Mouse (Mus musculus) brown adipose tissue, adult 24 weeks (tissue): ENCODE measurements around the gene Sema4b. TPM values are rescaled to one million over a fixed set of nuclear protein-coding genes. Genes with fewer than 3 reads are reported as not detected.
A peak's percentile ranks its signal among the peaks of the same experiment; 100 is the strongest.

Source experiments
- H3K27ac ChIP-seq: fragments of 200-500 bp; replicated peaks from 2 replicates; pipeline ENCODE4 v1.5.1; 2012; ENCODE audit warnings: low read depth, mild to moderate bottlenecking, low read length
- H3K4me1 ChIP-seq: fragments of 200-500 bp; 2 replicates; pipeline ENCODE4 v1.6.1; 2012; ENCODE audit warnings: low read length, mixed read lengths; ENCODE audit not compliant: control insufficient read depth, insufficient read depth, insufficient read length
- H3K4me3 ChIP-seq: fragments of 200-500 bp; 2 replicates; pipeline ENCODE4 v1.5.1; 2012; ENCODE audit warnings: low read depth, mild to moderate bottlenecking, low read length, moderate library complexity; ENCODE audit not compliant: insufficient read depth
- polyA plus RNA-seq: library from polyadenylated mRNA; stranded (reverse); fragments of >200 nt; gene quantifications from 2 replicates; pipeline ENCODE4 v1.2.4, GENCODE M21; 2012; ENCODE audit not compliant: missing spikeins, insufficient read depth, insufficient read length

Sema4b gene
- polyA plus RNA-seq, 1 experiment = 15.1 TPM

DNA sequence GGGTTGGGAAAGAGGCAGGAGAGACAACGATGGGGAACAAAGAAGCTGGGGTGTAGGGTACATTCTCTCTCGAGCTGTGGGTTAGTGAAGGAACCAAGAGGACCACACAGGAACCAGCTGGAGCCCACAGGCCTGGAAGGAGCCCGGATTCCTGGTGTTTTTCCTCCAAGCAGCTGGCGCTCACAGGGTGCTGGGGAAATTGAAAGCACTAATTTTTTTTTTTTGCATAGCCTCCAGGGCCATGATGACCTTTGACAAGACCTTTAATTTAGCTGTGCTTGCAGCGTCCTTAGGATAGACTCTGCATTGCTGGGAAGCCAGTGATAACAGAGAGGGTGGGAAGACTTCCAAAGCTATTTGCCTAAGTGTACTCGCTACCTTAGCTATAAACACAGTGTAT lies 1.7 kb upstream of the Sema4b start:
- Histone ChIP-seq H3K4me3 (no peak overlapping the region), H3K4me1 (peaks cover 8% of the 10 kb centered on the region), H3K27ac (peak overlapping the region; percentile 42; the same call in 1 of the 2 replicates)

DNA sequence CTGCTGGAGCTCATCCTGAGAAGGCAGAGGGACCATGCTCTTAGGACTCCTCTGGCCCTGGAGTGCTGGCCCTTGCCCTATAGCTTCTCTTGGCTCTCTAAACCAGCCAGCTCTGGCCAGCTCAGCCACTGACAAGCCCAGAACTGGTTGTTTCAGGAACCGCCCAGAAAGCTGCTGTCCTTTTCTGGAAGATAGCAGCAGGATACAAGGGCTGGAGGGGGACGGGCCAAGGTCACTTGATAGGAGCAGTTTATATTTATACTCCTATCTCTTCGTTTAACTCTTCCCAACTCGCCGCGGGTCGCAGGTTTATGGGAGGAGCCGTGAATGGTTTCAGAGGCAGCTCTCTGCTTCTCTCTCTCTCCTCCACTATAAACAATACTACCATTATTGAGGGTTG lies 620 bp upstream of the Sema4b start:
- H3K4me3 ChIP-seq = peak overlapping the region; percentile 75
- H3K4me1 ChIP-seq = peaks cover 8% of the 10 kb centered on the region
- H3K27ac ChIP-seq = peak overlapping the region; percentile 83

DNA sequence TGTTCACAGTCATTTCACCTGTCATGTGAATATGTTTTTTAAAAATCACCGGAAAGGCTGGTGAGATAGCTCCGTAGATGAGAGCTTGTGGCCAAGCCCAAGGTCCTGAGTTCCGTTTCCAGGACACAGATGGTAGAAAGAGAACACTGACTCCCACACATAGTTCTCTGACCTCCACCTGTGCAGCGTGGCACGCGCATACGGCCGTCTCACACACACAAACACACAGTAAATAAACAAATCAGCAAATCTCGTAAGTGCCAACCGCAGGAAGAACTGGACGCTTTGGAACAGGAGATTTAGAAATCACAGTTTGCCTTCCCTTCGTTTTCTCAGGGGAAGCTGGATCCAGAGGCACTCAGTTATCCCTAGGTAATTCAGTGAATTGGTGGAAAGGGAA lies 860 bp downstream of the Sema4b start:
- Histone ChIP-seq H3K27ac (peak overlapping the region; percentile 35), H3K4me1 (peaks cover 8% of the 10 kb centered on the region), H3K4me3 (peak overlapping the region; percentile 75)

DNA sequence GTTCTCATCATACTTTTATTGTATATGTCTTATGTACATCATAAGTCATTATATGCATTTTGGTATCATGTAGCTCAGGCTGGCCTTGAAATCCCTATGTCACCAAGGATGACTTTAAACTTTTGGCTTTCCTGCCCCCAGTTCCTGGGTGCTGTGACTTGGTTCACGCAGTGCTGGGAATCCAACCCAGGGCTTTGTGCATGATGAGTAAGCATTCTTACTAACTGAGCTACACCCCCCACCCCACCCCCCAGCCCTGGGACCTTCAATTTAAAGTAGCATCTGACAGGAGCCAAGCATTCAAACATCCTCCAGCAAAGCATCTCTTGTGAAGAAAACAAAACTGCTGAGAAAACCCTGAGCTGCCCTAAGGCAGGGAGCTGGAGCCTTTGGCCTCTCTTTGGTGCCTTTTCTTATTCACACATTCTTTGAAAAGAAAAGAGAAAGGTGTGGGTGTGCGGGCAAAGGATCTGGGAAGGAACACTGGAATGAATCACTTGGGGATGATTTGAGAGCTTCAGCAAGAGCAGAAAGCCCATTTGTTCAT lies 2.0 kb downstream of the Sema4b start:
- H3K4me3 ChIP-seq = no peak overlapping the region
- no peak overlapping the region for H3K27ac ChIP-seq
- H3K4me1 ChIP-seq = peaks cover 8% of the 10 kb centered on the region

DNA sequence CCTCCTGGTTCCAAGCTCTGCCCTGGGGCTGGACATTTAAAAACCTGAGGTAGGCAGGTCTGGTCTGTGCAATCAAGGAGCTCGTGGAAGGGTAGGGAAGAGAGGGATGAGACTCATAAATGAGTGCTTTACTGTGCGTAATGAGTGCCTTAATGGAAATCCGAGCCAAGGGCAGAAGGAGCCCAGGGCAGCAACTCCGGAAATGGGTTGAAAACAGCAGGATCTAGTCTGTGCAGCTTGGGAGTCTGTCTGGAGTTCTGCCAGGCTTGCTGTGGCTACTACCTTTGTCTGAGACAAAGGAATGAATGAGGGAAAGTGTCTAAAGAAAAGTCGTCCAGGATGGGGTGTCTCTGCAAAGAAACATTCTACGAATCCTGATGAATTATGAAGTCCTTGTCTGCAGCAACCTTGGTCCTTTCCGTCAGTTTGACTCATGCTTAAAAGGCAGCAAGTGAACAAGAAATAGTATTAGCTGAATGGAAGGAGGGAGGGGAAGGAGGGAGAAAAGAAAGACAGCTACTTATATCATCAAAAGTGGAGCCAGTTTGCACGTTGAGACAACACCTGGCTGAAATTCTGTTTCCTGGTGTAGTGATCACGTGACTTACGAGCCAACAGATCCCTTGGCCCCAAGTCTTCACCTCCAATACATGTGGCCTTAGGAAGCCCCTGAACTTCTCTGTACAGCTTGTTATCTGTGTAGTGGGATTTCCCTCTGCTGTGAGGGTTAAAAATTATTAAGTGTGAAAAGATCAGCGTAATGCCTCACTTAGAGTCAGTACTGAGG lies 2.7 kb downstream of the Sema4b start:
- no peak overlapping the region for H3K4me3 ChIP-seq
- peaks cover 8% of the 10 kb centered on the region for H3K4me1 ChIP-seq
- no peak overlapping the region for H3K27ac ChIP-seq

DNA sequence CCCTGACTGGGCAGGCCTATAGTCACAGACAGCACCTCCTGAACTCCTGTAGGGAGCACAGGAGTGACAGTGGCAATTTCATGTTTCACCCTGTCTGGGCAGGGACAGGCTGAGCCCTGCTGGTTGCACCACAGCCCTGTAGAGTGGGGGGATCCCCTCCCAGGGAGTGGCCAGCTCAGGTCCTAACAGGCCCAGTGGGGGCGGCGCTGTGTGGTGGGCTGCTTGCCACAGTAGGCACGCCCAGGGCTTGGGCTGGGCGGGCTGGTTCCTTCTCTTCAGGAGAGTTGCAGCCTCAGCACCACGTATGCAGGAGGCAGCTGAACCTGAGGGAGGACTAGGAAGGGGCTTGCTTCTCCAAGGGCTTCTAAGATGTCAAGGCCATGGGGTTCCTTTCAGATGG lies 4.8 kb downstream of the Sema4b start:
- Histone ChIP-seq H3K4me1 (peaks cover 7% of the 10 kb centered on the region), H3K27ac (no peak overlapping the region), H3K4me3 (no peak overlapping the region)

DNA sequence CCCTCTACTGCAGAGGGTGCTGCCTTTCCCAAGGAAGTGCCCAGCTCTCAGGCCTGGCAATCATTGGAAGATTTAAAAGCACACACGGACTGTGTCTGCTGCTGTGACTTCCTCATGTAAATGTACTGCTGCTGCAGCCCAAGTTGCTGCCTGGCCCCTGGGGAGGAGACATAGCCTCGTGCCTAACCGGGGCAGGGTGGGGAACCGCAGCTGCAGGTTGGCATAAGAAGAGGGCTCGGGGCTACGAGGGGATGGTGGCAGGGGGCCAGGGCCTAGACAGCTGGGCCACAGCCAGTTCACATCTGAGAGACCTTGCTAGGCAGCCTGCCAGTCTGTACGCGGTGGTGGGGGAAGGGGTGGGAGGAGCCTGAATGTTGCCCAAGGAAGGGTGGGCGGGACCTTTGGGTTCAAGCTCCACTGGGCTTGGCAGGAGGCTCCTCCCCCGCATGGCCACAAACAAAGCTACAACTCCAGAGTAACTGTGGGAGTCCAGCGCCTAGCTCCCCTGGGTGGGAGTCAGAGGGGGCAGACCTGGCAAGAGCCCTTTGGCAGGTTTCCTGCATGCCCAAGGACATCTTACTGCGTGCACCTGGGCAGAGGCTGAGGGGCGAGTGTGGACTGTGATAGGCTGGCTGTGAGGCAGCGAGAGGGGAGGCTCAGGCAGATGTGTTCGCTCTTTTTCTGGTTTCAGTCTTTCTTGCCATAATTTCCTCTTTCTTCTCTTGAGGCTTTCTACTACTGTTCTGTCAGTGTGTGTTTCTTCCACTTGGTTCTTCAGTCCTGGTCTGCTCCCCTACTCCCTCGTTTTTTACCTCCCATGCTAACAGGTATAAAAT lies 5.8 kb downstream of the Sema4b start:
- Histone ChIP-seq H3K4me3 (peak overlapping the region; percentile 45), H3K4me1 (peaks cover 5% of the 10 kb centered on the region)

DNA sequence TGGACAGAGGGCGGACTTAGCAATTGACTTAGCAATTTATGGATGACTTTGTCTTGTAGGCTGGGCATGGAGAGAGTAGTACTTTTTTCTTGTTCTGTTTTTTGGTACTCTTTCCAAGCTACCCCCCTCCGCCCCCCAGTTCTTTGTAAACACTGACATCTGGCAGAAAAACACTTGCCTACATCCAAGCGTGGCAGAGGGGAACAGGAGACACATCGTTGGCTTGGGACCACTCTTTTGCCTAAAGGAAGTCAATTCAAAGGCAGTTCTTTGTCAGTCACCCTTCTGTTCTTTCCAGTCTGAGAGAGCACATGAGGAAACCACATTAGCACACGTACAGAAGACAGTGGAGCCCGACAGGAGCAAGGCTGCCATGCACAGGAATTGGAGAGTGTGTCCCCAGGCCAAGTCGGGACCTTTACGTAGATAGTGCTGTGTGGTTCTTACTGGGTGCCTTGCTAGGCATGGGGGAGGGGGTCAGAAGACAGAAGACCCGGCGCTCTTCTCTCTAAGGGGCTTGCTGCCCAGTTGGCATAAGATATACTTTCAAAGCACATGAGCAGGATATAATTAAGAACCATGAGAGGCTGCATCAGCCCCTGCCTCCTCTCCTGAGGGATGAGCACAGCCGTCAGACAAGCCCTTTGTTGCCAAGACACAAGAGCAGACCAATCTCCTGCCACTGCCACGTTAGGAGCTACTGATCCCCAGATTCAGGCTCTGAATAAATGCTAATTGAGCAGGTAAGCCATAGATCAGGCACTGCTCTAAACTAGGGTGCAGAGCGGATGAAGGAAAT lies 7.5 kb downstream of the Sema4b start:
- no peak overlapping the region; the same call in 1 of the 2 replicates for H3K27ac ChIP-seq
- H3K4me1 ChIP-seq = peaks cover 3% of the 10 kb centered on the region; the same call in 1 of the 2 replicates

More for the DNA sequence above, 5.8 kb downstream of the Sema4b start:
- peak overlapping the region; percentile 45 for H3K27ac ChIP-seq

DNA sequence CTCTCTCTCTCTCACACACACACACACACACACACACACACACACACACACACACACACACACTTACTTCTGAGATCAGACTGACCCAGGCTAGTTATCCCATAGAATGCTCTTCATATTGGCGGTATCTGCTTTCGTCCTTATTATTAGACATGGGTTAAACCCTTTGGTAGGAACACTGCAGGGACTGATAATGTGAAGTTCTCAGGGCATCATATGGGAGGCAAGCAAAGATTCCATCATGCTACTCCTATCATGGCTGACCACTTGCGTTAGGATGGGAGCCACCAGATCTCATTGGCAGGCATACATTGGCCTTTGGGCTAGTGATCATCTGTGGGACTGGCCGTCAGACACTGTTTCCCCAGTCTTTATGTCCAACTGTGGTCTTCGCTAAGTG lies 8.5 kb downstream of the Sema4b start:
- Histone ChIP-seq H3K4me3 (no peak overlapping the region), H3K27ac (no peak overlapping the region), H3K4me1 (peaks cover 3% of the 10 kb centered on the region; the same call in 1 of the 2 replicates)

More for the DNA sequence above, 7.5 kb downstream of the Sema4b start:
- no peak overlapping the region for H3K4me3 ChIP-seq

DNA sequence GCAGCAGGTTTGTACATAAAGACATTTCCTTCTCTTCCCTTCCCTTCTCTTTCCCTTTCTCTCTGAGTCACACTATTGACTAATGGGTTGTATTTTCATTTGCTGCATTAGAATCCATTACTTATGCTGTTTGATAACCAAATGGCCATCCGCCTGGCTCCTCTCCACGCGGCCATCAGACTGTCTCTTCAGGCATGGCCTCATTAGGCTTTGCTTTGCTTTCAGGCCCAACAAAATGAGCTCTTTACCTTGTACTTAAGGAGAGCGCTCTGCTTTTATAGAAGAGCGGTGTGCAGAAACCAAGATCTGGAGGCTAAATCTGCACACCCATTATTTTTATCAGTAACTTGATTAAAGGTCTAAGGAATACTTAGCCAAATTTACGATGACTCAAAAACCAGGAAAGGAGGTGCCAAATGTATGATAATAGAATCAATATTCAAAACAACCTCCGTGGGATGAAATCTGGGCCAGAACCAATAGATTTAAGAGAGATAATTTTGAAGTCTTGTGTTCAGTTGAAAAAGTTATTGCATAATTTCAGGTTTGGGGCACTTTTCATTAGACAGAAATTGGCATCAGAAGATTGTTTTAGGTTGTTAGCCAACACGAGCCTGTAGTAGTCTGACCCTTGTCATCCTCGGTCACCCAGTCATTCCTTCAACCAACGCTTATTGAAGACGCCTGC lies 9.1 kb downstream of the Sema4b start:
- Histone ChIP-seq H3K4me3 (no peak overlapping the region), H3K27ac (no peak overlapping the region), H3K4me1 (peaks cover 8% of the 10 kb centered on the region)

DNA sequence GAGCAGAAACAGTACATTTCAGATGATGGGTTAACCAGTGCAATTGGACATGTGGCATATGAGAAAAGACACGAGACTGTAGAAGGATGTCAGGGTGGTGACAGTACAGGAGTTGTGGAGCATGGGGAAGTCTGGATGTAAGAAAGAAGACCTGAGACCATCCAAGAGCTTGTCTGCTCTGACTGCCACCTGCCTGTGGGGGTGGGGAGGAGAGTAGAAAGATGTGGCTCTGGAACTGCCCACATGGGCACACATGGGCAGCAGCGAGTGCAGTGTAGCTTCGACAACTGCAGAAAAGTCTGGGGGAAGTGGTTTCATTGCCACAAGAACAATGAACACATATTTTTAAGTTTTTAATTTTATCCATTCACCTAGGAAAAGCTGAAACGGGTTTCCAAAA lies 10.7 kb downstream of the Sema4b start:
- 0 out of 2 replicates have a peak overlapping the region, but pooled peaks have one; percentile 14 for H3K27ac ChIP-seq
- H3K4me3 ChIP-seq = no peak overlapping the region
- H3K4me1 ChIP-seq = peaks cover 22% of the 10 kb centered on the region

DNA sequence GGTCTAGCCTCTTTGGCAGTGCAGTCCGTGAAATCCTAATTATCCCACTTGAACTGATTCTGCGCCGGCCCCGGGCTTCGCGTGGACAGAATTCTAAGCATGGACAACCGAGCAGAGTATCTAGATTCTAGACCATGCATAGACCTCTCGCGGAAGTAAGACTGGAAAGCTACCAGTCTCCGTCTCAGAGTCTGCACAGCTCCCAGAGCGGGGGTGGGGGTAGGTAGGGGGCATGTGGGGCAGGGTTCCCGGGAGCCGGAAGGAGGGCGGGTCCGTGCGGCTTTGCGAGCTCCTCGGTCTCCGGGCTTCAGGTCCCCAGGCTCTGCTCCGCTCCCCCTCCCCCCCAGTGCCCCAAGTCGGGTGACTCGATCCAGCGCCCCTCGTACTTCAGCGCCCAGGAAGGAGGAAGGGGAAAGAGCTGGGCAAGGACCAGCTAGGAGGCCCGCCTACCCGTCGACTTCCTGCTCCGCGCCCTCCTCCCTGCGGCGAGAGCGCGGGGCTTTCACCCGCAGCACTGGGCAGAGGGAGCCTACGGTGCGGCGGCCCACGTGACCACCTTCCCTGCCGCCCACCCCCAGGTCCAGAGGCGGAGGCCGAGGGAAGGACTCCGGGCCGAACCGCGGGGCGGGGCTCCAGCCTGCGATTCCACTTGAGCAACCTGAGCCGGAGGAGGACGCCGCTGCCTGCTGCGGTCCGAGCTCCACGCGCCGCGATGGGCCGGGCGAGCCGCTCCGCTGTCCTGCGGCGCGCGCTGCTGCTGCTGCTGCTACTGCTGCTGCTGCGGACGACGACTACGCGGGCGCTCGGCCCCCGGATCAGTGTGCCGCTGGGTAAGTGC lies 11.5 kb downstream of the Sema4b start:
- Histone ChIP-seq H3K4me1 (peaks cover 26% of the 10 kb centered on the region), H3K27ac (peak overlapping the region; percentile 66), H3K4me3 (peak overlapping the region; percentile 87)

DNA sequence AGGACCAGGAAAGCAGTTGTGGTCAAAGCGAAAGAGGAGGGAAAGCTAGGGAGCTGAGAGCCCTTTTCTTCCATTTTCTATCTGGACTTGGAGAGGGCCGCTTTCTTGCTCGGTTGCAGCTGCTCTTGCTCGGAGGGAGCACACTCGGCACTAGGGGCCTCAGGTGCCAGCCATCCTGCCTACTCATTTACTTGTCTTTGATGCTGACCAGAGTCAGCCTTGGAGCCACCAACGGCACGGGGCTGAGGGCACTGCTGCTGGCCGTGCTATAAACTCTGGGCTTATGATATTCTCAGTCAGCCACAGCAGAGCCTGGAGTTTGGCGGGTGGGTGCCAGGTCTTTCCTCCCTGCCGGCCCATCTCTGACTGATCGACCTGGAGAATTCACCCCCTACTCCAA lies 12.2 kb downstream of the Sema4b start:
- peak overlapping the region; percentile 87 for H3K4me3 ChIP-seq
- peaks cover 28% of the 10 kb centered on the region for H3K4me1 ChIP-seq

More for the DNA sequence above, 12.2 kb downstream of the Sema4b start:
- H3K27ac ChIP-seq = peak overlapping the region; percentile 66
